Mouse (Mus musculus) stomach, embryonic 14.5 days (tissue): ENCODE data around the gene Tspan9. TPM values are rescaled to one million over a fixed set of nuclear protein-coding genes. Genes with fewer than 3 reads are reported as not detected.

Experiments used
- ATAC-seq: fragments of 200-750 bp; cut with Nextera tagmentation; 2 replicates; pipeline ENCODE4 v1.8.0; 2017; ENCODE audit warnings: low read depth, moderate TSS enrichment; ENCODE audit not compliant: insufficient number of reproducible peaks, insufficient read depth, low FRiP score
- H3K27ac ChIP-seq: fragments of 300-500 bp; sonication (generic); 2 replicates; pipeline ENCODE4 v1.5.1; 2014; ENCODE audit warnings: mild to moderate bottlenecking, low read length, moderate library complexity, mixed read lengths
- H3K27me3 ChIP-seq: fragments of 300-500 bp; sonication (generic); 2 replicates; pipeline ENCODE4 v1.6.1; 2014; ENCODE audit warnings: low read length, control low read depth, mixed read lengths; ENCODE audit not compliant: control insufficient read depth, insufficient read depth
- H3K36me3 ChIP-seq: fragments of 300-500 bp; sonication (generic); 2 replicates; pipeline ENCODE4 v1.6.1; 2014; ENCODE audit warnings: mild to moderate bottlenecking, control low read depth, low read length, moderate library complexity, mixed read lengths; ENCODE audit not compliant: control insufficient read depth, insufficient read depth
- H3K4me1 ChIP-seq: fragments of 300-500 bp; sonication (generic); 2 replicates; pipeline ENCODE4 v1.6.1; 2014; ENCODE audit warnings: low read length, control low read depth, mixed read lengths; ENCODE audit not compliant: control insufficient read depth, insufficient read depth
- H3K4me2 ChIP-seq: fragments of 300-500 bp; sonication (generic); replicated peaks from 2 replicates; pipeline ENCODE4 v1.6.1; 2014; ENCODE audit warnings: low read depth, low read length, control low read depth
- H3K4me3 ChIP-seq: fragments of 300-500 bp; sonication (generic); 2 replicates; pipeline ENCODE4 v1.5.1; 2014; ENCODE audit warnings: low read depth, low read length, control low read depth
- H3K9ac ChIP-seq: fragments of 300-500 bp; sonication (generic); replicated peaks from 2 replicates; pipeline ENCODE4 v1.6.1; 2014; ENCODE audit warnings: low read depth, mild to moderate bottlenecking, control low read depth, low read length, moderate library complexity, mixed read lengths
- H3K9me3 ChIP-seq: fragments of 300-500 bp; sonication (generic); 2 replicates; pipeline ENCODE4 v1.6.1; 2016; ENCODE audit warnings: low read depth, low read length, control low read depth; ENCODE audit not compliant: control insufficient read depth
- WGBS: fragments of 180-500 bp; shearing (Covaris S2); extraction: QIAGEN DNeasy Blood & Tissue Kit; methylation state at CpG from one replicate; pipeline ENCODE4 v1.1.7; 2014; 5-methylcytosine and 5-hydroxymethylcytosine counted together
- polyA plus RNA-seq: library from polyadenylated mRNA; unstranded; fragments of >200 nt; fragmentation: Nextera tagmentation; extraction: Ambion mirVana; gene quantifications from 2 replicates; pipeline ENCODE4 v1.2.1, GENCODE M21; 2014

Tspan9 gene
- polyA plus RNA-seq, 1 experiment from 2014 or later = 124 TPM

GRCm38 (mm10) chr6:128004544-128004943 lies 138.8 kb downstream of the Tspan9 start:
- Histone ChIP-seq H3K27ac (peak overlapping the region; percentile 90), H3K4me2 (no peak overlapping the region), H3K4me3 (no peak overlapping the region), H3K9me3 (no peaks in the 10 kb centered on the region), H3K36me3 (no peaks in the 10 kb centered on the region), H3K4me1 (peaks cover 46% of the 10 kb centered on the region), H3K9ac (no peak overlapping the region), H3K27me3 (no peaks in the 10 kb centered on the region)
- ATAC-seq = no peak
- 51% methylated on average over 16 of the region's 16 CpGs for WGBS

GRCm38 (mm10) chr6:128003542-128003941 lies 139.9 kb downstream of the Tspan9 start:
- H3K4me1 ChIP-seq = peaks cover 44% of the 10 kb centered on the region
- no peaks in the 10 kb centered on the region for H3K9me3 ChIP-seq
- no peaks in the 10 kb centered on the region for H3K27me3 ChIP-seq
- no peak overlapping the region for H3K9ac ChIP-seq
- no peak overlapping the region for H3K4me2 ChIP-seq
- WGBS = 34% methylated on average over 5 of the region's 5 CpGs
- no peaks in the 10 kb centered on the region for H3K36me3 ChIP-seq
- peak overlapping the region; percentile 90 for H3K27ac ChIP-seq
- H3K4me3 ChIP-seq = no peak overlapping the region
- peak; percentile 44; the same call in 1 of the 2 replicates for ATAC-seq

GRCm38 (mm10) chr6:128002667-128003066 lies 140.7 kb downstream of the Tspan9 start:
- Histone ChIP-seq H3K4me1 (peaks cover 40% of the 10 kb centered on the region), H3K4me3 (no peak overlapping the region), H3K27me3 (no peaks in the 10 kb centered on the region), H3K9me3 (no peaks in the 10 kb centered on the region), H3K36me3 (no peaks in the 10 kb centered on the region), H3K27ac (peak overlapping the region; percentile 90), H3K4me2 (no peak overlapping the region), H3K9ac (no peak overlapping the region)
- ATAC-seq = no peak
- 78% methylated on average over 4 of the region's 4 CpGs for WGBS

GRCm38 (mm10) chr6:128002104-128002503 lies 141.3 kb downstream of the Tspan9 start:
- Histone ChIP-seq H3K4me3 (no peak overlapping the region), H3K27me3 (no peaks in the 10 kb centered on the region), H3K4me1 (peaks cover 40% of the 10 kb centered on the region), H3K27ac (peak overlapping the region; percentile 10; the same call in 1 of the 2 replicates), H3K9ac (no peak overlapping the region), H3K9me3 (no peaks in the 10 kb centered on the region), H3K4me2 (no peak overlapping the region), H3K36me3 (no peaks in the 10 kb centered on the region)
- ATAC-seq = no peak
- 57% methylated on average over 10 of the region's 10 CpGs for WGBS

GRCm38 (mm10) chr6:128001587-128001986 lies 141.8 kb downstream of the Tspan9 start:
- WGBS = 44% methylated on average over 1 of the region's 1 CpGs
- H3K9ac ChIP-seq = no peak overlapping the region
- H3K27ac ChIP-seq = peak overlapping the region; percentile 10; the same call in 1 of the 2 replicates
- H3K4me1 ChIP-seq = peaks cover 40% of the 10 kb centered on the region
- no peaks in the 10 kb centered on the region for H3K27me3 ChIP-seq
- H3K9me3 ChIP-seq = no peaks in the 10 kb centered on the region
- H3K4me2 ChIP-seq = no peak overlapping the region
- ATAC-seq = no peak
- H3K36me3 ChIP-seq = no peaks in the 10 kb centered on the region
- no peak overlapping the region for H3K4me3 ChIP-seq

GRCm38 (mm10) chr6:128000777-128001176 lies 142.6 kb downstream of the Tspan9 start:
- Histone ChIP-seq H3K27me3 (no peaks in the 10 kb centered on the region), H3K9me3 (no peaks in the 10 kb centered on the region), H3K36me3 (no peaks in the 10 kb centered on the region), H3K27ac (no peak overlapping the region), H3K4me3 (no peak overlapping the region), H3K9ac (no peak overlapping the region), H3K4me2 (no peak overlapping the region), H3K4me1 (peaks cover 40% of the 10 kb centered on the region)
- 70% methylated on average over 3 of the region's 3 CpGs for WGBS
- no peak for ATAC-seq

GRCm38 (mm10) chr6:127999118-127999517 lies 144.3 kb downstream of the Tspan9 start:
- H3K9me3 ChIP-seq = no peaks in the 10 kb centered on the region
- 76% methylated on average over 2 of the region's 2 CpGs for WGBS
- H3K9ac ChIP-seq = no peak overlapping the region
- H3K27ac ChIP-seq = no peak overlapping the region
- no peak overlapping the region for H3K4me2 ChIP-seq
- H3K4me1 ChIP-seq = peaks cover 32% of the 10 kb centered on the region
- H3K36me3 ChIP-seq = no peaks in the 10 kb centered on the region
- no peak for ATAC-seq
- no peak overlapping the region for H3K4me3 ChIP-seq
- H3K27me3 ChIP-seq = no peaks in the 10 kb centered on the region

GRCm38 (mm10) chr6:127996928-127997327 lies 146.5 kb downstream of the Tspan9 start:
- peaks cover 13% of the 10 kb centered on the region for H3K4me1 ChIP-seq
- H3K4me2 ChIP-seq = no peak overlapping the region
- no peaks in the 10 kb centered on the region for H3K27me3 ChIP-seq
- H3K9ac ChIP-seq = no peak overlapping the region
- no peak for ATAC-seq
- H3K36me3 ChIP-seq = peaks cover 4% of the 10 kb centered on the region; the same call in 1 of the 2 replicates
- H3K27ac ChIP-seq = no peak overlapping the region
- 82% methylated on average over 5 of the region's 5 CpGs for WGBS
- no peak overlapping the region for H3K4me3 ChIP-seq
- H3K9me3 ChIP-seq = no peaks in the 10 kb centered on the region

GRCm38 (mm10) chr6:127992993-127993392 lies 150.4 kb downstream of the Tspan9 start:
- Histone ChIP-seq H3K36me3 (peaks cover 4% of the 10 kb centered on the region; the same call in 1 of the 2 replicates), H3K4me2 (no peak overlapping the region), H3K4me3 (no peak overlapping the region), H3K9ac (no peak overlapping the region), H3K4me1 (peaks cover 21% of the 10 kb centered on the region), H3K9me3 (no peaks in the 10 kb centered on the region), H3K27me3 (no peaks in the 10 kb centered on the region), H3K27ac (no peak overlapping the region)
- 93% methylated on average over 8 of the region's 8 CpGs for WGBS
- ATAC-seq = no peak
